Mouse (Mus musculus) small intestine, adult 2 months (tissue): ENCODE data around the gene Gm20696.

Source experiments
- CTCF ChIP-seq: fragments of 200-500 bp; IDR thresholded peaks from 2 replicates; pipeline ENCODE4 v1.5.1; 2012; ENCODE audit warnings: low read depth, mild to moderate bottlenecking, control low read depth, inconsistent platforms, low read length, moderate library complexity, mixed read lengths; ENCODE audit not compliant: insufficient replicate concordance, insufficient read length; ENCODE audit errors: extremely low read depth
- POLR2A ChIP-seq: fragments of 200-500 bp; IDR thresholded peaks from 2 replicates; pipeline ENCODE4 v1.6.1; 2012; ENCODE audit warnings: low read depth, mild to moderate bottlenecking, control low read depth, inconsistent platforms, low read length, moderate library complexity

GRCm38 (mm10) chr6:99666318-99667171, at the start of gene Gm20696, which contains the start of gene Eif4e3:
- TF ChIP-seq POLR2A (no peak; the same call in 1 of the 2 replicates), CTCF (no peak)
